Mouse (Mus musculus): ENCODE results near the gene Fbxw4. TPM values are rescaled to one million over a fixed set of nuclear protein-coding genes. Genes with fewer than 3 reads are reported as not detected.
A peak's percentile ranks its signal among the peaks of the same experiment; 100 is the strongest.

Gene Fbxw4
- total RNA-seq (2021), result 10 to 100 TPM; 34.2 to 36.9 TPM

- DNase-seq (ENCODE audit: extremely low spot score in 1 of 2, low spot score in 1 of 2), result peak; percentile 56 to 71
Measured at GRCm38 (mm10) chr19:45659738-45660502, at the start of gene Fbxw4. TSS of gene Fbxw4 (minus strand) at chr19:45660312.

DNA sequence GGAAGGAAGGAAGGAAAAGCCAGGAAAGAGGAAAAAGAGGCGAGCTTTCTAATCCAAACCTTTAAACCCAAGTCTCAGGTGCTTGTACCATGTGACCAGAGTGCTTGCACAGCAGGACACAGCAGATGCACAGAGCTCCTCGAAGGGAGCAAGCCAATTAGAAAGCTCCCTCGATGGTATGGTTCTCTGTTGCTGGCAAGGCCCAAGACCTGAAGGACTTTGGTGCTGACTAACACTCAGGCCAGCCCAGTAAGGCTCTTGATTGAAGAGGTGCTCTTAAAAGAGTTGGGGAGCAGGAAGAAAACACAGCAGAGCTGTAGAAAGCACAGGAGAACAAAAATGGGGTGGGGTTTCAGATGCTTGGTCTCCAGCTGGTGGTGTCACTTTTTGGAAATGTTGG, 48.6 kb upstream of the Fbxw4 start:
- DNase-seq (ENCODE audit: extremely low spot score in 1 of 2, low spot score in 1 of 2), result no peak

DNA sequence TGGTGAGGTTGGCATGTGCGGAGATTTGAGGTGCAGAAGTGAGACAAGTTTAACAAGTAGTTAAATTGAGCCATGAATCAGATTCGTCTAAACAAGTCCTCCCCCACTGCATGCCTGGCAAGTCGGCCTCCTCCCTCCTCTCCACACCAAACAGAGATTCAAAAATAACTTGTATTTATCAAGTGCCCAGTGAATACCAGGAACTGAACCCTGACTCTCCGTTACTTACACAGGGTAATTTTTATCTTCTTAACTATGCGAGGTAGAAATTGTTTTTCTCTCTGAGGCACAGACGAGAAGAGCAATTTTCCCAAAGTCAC, 36.1 kb upstream of the Fbxw4 start:
- DNase-seq (ENCODE audit: extremely low spot score in 1 of 2, low spot score in 1 of 2), result no peak

GRCm38 (mm10) chr19:45695496-45696280, 35.6 kb upstream of the Fbxw4 start:
- no peak for DNase-seq (ENCODE audit: extremely low spot score in 1 of 2, low spot score in 1 of 2)

DNA sequence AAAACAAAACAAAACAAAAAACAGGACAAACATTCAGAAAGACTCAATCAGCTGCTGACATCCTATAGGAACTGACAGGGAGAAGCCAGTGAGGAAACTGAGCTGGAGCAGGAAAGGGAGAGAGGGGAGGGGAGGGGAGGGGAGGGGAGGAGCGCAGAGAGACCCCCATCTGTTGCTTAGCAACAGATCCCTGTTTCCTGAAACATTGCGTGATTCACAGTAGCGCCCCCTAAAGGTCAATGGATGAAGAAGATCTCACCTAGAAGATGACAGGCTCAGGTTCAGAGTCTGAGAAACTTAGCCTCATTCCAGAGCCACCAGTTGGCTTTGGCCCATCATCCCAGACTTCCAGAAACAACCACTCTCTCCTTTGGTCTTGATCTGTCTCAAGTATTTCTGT, 33.9 kb upstream of the Fbxw4 start:
- no peak for DNase-seq (ENCODE audit: extremely low spot score in 1 of 2, low spot score in 1 of 2)

DNA sequence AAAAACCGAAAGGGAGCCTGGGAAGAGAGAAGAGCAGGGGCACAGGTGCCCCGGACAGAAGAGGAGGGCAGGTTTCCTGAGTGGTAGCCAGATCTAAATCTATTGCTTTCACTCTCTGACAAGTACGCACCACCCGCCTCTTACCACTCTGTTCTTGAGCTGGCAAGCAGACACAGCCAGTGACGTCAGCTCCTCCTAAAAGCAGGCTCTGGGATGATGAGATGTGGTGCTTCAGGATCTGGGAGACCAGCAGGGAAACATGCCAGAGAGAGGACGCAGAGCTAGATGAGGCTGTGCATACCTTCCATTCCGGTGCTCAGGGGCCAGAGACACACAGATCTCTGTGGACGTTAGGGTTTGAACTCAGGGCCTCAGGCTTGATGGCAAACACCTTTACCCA, 32.1 kb upstream of the Fbxw4 start:
- DNase-seq (ENCODE audit: extremely low spot score in 1 of 2, low spot score in 1 of 2), result peak in 1 of 2 experiments; percentile 10

GRCm38 (mm10) chr19:45691001-45691535, 31.0 kb upstream of the Fbxw4 start:
- DNase-seq (ENCODE audit: extremely low spot score in 1 of 2, low spot score in 1 of 2), result no peak

DNA sequence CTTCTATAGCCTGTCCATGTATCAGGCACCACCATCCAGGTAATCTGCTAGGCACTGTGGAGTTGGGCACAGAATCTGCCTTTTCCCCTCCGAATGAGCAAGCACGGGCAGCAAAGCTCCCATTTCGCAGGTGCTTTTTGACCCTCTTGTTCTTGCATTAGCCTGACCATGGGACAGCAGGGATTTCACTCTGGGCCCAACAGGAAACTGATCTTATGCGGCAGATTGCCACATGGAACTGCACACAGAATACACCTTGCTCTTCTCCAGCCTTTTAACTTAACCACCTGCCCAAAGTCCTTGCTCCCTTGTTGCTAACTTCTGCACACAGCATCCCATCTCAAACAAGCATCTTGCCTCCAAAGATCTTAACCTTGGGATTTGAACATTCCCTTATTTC, 26.9 kb upstream of the Fbxw4 start:
- DNase-seq (ENCODE audit: extremely low spot score in 1 of 2, low spot score in 1 of 2), result no peak

DNA sequence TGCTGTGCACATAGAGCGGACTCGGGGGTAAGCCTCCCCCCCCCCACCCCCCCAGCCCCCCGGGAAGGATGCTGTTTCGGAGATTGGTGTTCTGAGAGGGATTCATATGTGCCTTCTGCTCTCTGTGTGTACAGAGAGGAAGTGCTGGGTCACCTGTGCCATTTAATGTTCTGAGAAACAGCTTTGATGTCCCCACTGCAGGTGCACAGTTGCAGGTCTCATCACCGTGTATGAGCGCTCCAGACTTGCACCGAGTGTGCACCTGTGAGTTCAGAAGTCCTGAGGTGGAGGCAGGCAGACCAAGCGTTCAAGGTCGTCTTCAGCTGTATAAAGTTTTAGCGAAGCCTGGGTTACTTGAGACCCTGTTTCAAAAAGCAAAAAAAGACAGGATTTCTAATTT, 23.6 kb upstream of the Fbxw4 start:
- DNase-seq (ENCODE audit: extremely low spot score in 1 of 2, low spot score in 1 of 2), result no peak

GRCm38 (mm10) chr19:45680495-45681130, 20.5 kb upstream of the Fbxw4 start:
- DNase-seq (ENCODE audit: extremely low spot score in 1 of 2, low spot score in 1 of 2), result no peak

DNA sequence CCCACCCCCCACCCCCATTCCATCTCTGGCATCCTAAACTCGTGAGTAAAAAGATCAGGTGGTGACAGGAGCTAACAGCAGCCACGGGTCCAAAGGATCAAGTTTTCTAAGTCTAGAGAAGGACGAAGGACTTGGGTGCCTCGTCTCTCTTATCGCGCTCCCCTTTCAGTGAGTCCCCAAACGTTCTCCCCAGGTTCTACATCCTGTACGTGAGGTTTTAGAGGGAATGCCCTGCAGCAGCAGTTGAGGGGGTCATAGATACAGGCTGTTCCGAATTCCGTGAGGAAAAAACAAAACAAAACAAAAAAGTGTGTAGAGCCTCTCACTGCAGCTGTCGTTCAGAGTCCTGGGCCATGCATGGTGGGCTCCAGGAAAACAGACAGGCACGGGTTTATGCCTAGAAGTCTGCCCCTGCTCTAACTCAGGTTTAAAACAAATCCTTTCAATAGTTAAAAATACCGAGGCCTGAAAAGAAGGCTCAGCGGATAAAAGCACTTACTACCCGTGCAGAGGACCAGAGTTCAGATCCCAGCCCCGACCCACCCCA, 16.7 kb upstream of the Fbxw4 start:
- no peak for DNase-seq (ENCODE audit: extremely low spot score in 1 of 2, low spot score in 1 of 2)

- DNase-seq (ENCODE audit: extremely low spot score in 1 of 2, low spot score in 1 of 2), result no peak
Measured at GRCm38 (mm10) chr19:45675720-45676581, 15.8 kb upstream of the Fbxw4 start.

GRCm38 (mm10) chr19:45675196-45675595, 15.1 kb upstream of the Fbxw4 start:
- DNase-seq (ENCODE audit: extremely low spot score in 1 of 2, low spot score in 1 of 2), result no peak

DNA sequence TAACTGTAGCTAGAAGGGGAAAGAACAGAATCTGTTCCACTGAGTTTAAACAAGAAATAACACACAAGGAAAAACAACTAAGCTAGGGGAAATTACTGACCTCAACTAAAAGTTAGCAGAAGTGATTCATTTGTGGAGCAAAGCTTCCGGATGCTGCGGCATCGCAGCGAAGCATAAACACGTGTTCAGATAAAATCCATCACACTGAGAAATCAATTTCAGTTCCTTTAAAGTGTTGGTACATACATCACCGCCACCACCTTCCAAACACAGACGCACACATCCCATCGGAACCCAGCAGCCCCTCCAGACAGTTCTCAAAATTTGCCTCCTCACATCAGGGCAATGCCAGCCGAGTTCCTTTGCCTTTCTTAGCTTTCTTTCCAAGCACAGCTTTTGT, 12.9 kb upstream of the Fbxw4 start:
- no peak for DNase-seq (ENCODE audit: extremely low spot score in 1 of 2, low spot score in 1 of 2)

- no peak for DNase-seq (ENCODE audit: extremely low spot score in 1 of 2, low spot score in 1 of 2)
Measured at GRCm38 (mm10) chr19:45668986-45669385, 8.9 kb upstream of the Fbxw4 start.

DNA sequence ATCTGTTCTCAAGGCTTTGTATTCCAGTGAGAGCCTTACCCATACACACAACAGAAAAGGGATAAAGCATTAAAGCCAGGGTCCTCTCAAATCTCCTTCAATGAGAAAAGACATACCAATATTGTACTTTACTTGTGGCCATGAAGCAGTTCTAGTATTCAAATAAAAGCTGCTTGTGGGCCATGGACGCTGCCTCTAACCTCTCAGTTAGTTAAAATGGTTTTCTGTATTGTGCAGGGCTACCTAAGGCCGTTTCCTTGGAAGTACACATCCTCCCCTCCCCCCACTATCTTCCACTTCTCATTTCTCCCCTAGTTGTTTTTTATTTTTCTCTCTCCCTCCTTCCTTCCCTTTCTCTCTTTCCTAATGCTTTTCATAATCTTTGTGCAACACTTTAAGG, 3.7 kb upstream of the Fbxw4 start:
- no peak for DNase-seq (ENCODE audit: extremely low spot score in 1 of 2, low spot score in 1 of 2)

DNA sequence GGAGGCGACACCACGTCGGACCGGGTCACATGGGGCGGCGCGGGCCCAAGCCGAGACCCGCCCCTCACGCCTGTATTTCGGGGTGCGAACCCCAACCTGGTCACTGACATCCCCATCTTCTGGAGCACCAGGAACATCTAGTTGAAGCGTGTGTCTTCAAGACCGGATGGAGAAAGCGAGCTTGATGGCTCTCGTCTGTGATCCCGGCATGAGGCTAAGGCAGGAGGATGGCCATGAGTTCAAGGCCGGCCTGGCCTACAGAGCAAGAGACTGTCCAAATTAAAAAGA, 335 bp upstream of the Fbxw4 start:
- DNase-seq (ENCODE audit: extremely low spot score in 1 of 2, low spot score in 1 of 2), result no peak

GRCm38 (mm10) chr19:45659301-45659737, 793 bp downstream of the Fbxw4 start:
- DNase-seq (ENCODE audit: extremely low spot score in 1 of 2, low spot score in 1 of 2), result no peak

GRCm38 (mm10) chr19:45658556-45659268, 1.4 kb downstream of the Fbxw4 start:
- DNase-seq (ENCODE audit: extremely low spot score in 1 of 2, low spot score in 1 of 2), result no peak

GRCm38 (mm10) chr19:45657828-45658227, 2.3 kb downstream of the Fbxw4 start:
- DNase-seq (ENCODE audit: extremely low spot score in 1 of 2, low spot score in 1 of 2), result no peak

Data from layer of hippocampus, postnatal 25 days (tissue).